Mouse (Mus musculus) lung, embryonic 14.5 days (tissue): ENCODE measurements at regions not wholly inside any gene's neighbourhood (a gene's known extent, or its start where the extent isn't known, plus 50 kb on each side); places are given as distances from the start of the nearest gene placed in this dataset.

ENCODE experiments used
- ATAC-seq: fragments of 200-750 bp; cut with Nextera tagmentation; 2 replicates; pipeline ENCODE4 v1.8.0; 2017; ENCODE audit warnings: mild to moderate bottlenecking, moderate TSS enrichment, moderate library complexity; ENCODE audit not compliant: insufficient read depth
- DNase-seq: peaks from one replicate; pipeline ENCODE4 v3.0.0-alpha.2; 2015
- H3K27ac ChIP-seq: fragments of 300-500 bp; sonication (generic); 2 replicates; pipeline ENCODE4 v1.5.1; 2014; ENCODE audit warnings: low read depth, mild to moderate bottlenecking, moderate library complexity
- H3K27me3 ChIP-seq: fragments of 300-500 bp; sonication (generic); 2 replicates; pipeline ENCODE4 v1.6.1; 2014; ENCODE audit warnings: low read length, control low read depth; ENCODE audit not compliant: insufficient read depth
- H3K36me3 ChIP-seq: fragments of 300-500 bp; sonication (generic); 2 replicates; pipeline ENCODE4 v1.6.1; 2014; ENCODE audit warnings: control low read depth; ENCODE audit not compliant: insufficient read depth
- H3K4me1 ChIP-seq: fragments of 300-500 bp; sonication (generic); 2 replicates; pipeline ENCODE4 v1.6.1; 2014; ENCODE audit warnings: antibody characterized with exemption, control low read depth; ENCODE audit not compliant: insufficient read depth
- H3K4me2 ChIP-seq: fragments of 300-500 bp; sonication (generic); 2 replicates; pipeline ENCODE4 v1.6.1; 2014; ENCODE audit warnings: mild to moderate bottlenecking
- H3K4me3 ChIP-seq: fragments of 300-500 bp; sonication (generic); 2 replicates; pipeline ENCODE4 v1.5.1; 2014; ENCODE audit warnings: low read depth, low read length
- H3K9ac ChIP-seq: fragments of 300-500 bp; sonication (generic); 2 replicates; pipeline ENCODE4 v1.6.1; 2014
- H3K9me3 ChIP-seq: fragments of 300-500 bp; sonication (generic); 2 replicates; pipeline ENCODE4 v1.6.1; 2016; ENCODE audit warnings: low read depth, low read length, control low read depth
- CTCF ChIP-seq: IDR thresholded peaks from 2 replicates; pipeline ENCODE4 v1.5.1; 2016; ENCODE audit warnings: antibody characterized with exemption, low read depth
- WGBS: fragments of 180-500 bp; shearing (Covaris S2); extraction: QIAGEN DNeasy Blood & Tissue Kit; methylation state at CpG from one replicate; pipeline ENCODE4 v1.1.7; 2014; 5-methylcytosine and 5-hydroxymethylcytosine counted together

DNA sequence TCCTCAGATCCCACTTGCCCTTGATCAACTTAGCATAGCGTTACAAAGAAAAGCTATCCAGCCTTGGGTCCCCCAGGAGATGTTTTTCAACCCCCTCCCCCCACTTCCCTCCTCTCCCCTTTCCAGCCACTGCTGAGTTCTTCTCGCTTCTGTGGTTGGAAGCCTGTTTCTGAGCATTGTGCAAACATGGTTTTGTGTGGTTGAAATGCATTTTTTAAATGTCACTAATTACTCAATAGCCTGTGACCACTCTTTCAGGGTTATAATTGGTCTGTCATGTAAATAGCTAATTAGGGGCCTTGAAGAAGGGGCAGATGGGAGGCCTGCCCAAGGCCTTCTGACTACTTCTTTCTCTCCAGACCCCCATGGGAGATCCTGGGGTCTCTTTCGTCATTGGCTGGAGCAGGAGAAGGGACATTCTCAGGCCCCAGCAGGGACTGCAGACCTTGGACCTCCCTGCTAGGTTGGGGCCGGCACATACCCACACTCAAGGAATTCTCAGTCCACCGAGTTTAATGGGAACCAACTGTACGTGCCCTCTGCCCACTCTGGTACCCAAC lies 353.8 kb downstream of the Med13l start:
- Histone ChIP-seq H3K36me3 (no peaks in the 10 kb centered on the region), H3K9me3 (no peaks in the 10 kb centered on the region), H3K9ac (no peak overlapping the region), H3K27ac (no peak overlapping the region), H3K27me3 (no peaks in the 10 kb centered on the region), H3K4me2 (no peak overlapping the region), H3K4me3 (no peak overlapping the region), H3K4me1 (no peaks in the 10 kb centered on the region; the same call in 1 of the 2 replicates)
- DNase-seq (no peak), ATAC-seq (no peak)
- WGBS = 60% methylated on average over 6 of the region's 6 CpGs
- TF ChIP-seq CTCF = no peak

DNA sequence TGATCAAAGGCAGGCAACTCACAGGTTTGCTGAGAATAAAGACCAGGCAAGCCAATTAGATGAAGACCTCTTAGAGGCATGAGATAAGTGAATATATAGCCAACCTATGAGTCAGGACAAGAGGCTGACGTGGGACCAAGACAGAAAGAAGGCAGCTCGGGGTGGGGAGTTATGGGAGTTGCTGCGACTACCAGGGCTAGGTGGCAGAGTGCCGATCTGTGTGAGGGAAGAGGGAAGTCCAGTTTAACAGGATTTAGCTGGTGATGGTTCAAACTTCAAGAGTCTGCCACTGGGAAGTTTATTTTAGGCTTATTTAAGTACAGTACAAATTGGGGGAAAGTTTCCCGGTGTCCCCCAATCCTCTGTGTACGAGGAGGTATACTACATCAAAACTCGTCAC lies 362.9 kb downstream of the Med13l start:
- H3K36me3 ChIP-seq = no peaks in the 10 kb centered on the region
- H3K27ac ChIP-seq = no peak overlapping the region
- no peak overlapping the region for H3K4me3 ChIP-seq
- H3K9ac ChIP-seq = no peak overlapping the region
- H3K4me1 ChIP-seq = no peaks in the 10 kb centered on the region; the same call in 1 of the 2 replicates
- whole genome bisulfite sequencing = 77% methylated on average over 7 of the region's 7 CpGs
- no peak for DNase-seq
- H3K4me2 ChIP-seq = no peak overlapping the region
- no peaks in the 10 kb centered on the region for H3K27me3 ChIP-seq
- H3K9me3 ChIP-seq = no peaks in the 10 kb centered on the region
- no peak for ATAC-seq
- TF ChIP-seq CTCF = no peak

DNA sequence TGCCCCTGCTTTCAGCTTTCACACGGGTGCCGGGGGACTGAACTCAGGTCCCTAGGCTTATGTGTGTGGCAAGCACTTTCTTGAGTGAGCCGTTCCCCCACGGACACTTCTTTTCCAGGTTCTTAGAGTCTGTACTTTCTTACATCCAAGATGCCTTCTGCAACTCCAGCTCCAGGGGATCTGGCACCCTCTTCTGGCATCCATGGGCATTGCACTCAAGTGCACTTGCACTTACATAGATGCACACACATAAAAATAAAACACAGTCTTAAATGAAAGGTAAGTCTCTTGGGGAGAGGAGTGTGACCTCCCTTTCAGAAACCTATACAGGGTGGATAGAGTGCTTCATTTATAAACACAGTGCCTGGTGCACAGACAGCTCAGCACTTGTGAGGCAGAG lies 368.6 kb downstream of the Med13l start:
- WGBS = 94% methylated on average over 4 of the region's 4 CpGs
- DNase-seq = peak; percentile 47

DNA sequence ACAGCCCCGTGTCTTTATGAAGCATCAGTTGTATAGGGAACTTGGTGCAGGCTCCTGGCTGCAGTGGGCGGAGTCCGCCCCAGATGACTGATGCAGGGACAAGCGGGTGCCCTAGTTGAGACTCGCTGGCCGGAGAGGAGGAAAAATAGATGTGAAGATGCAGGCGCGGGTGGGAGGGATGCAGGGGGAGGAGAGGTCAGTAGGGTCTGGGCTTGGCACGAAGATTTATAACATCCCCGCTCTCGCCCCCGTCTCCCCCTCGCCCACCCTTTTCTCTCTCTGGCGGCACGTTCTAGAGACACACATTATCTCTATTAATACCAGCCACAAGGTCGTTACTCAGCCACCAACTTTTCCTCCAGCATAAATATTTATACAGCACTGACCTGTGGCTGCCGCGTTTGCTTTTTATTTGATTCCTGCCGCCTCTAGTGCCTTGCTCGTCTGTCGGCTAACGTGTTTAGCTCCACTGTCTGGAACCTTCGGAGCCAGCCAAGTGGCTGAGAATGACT lies 369.6 kb downstream of the Med13l start:
- no peak overlapping the region for H3K9ac ChIP-seq
- H3K27me3 ChIP-seq = no peaks in the 10 kb centered on the region
- peak overlapping the region; percentile 15; the same call in 1 of the 2 replicates for H3K4me3 ChIP-seq
- peak; percentile 86 for DNase-seq
- 0 out of 2 replicates have a peak, but pooled peaks have one; percentile 6 for TF ChIP-seq CTCF
- no peaks in the 10 kb centered on the region for H3K4me1 ChIP-seq
- ATAC-seq = peak; percentile 81
- H3K9me3 ChIP-seq = no peaks in the 10 kb centered on the region
- 2% methylated on average over 23 of the region's 23 CpGs for WGBS
- H3K36me3 ChIP-seq = no peaks in the 10 kb centered on the region
- no peak overlapping the region for H3K27ac ChIP-seq
- peak overlapping the region; percentile 57 for H3K4me2 ChIP-seq

More for the DNA sequence above, 368.6 kb downstream of the Med13l start:
- no peak overlapping the region for H3K4me2 ChIP-seq
- H3K4me3 ChIP-seq = no peak overlapping the region
- H3K36me3 ChIP-seq = no peaks in the 10 kb centered on the region
- peak; percentile 57 for TF ChIP-seq CTCF
- H3K9ac ChIP-seq = no peak overlapping the region
- ATAC-seq = no peak
- no peaks in the 10 kb centered on the region for H3K9me3 ChIP-seq
- H3K4me1 ChIP-seq = no peaks in the 10 kb centered on the region
- no peaks in the 10 kb centered on the region for H3K27me3 ChIP-seq
- H3K27ac ChIP-seq = no peak overlapping the region

DNA sequence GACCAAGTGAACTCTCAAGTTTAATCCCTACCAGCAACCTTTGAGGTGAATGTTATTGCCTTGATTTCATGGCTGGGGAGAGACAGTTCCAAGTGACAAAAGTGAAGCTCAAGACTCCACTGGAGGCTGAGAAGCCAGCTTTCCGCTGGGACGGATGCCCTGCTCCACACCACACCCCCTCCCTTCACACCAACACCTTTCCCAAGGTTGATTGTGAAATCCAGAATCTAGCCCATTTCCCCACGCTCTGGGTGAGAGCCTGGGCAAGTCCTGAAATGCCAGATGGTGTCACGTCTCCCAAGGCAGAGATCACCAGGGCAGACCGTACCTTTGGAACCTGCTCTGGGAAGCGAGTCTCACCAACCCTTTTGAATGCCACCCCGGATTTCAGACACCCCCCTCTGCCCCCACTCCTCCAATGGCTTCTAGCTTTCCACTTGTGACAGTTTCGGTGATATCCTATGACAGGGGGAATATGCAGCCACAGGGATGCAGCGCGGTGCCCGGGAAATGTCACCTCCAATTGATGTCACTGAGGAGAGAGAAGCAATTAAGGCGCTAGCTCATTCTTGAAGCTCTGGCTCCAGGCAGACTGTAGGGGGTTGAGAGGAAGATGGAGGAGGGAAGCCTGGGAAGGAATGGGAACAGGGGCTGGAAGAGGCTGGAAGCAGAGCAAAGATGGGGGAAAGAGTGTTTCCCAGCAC lies 379.0 kb downstream of the Med13l start:
- Histone ChIP-seq H3K4me2 (no peak overlapping the region), H3K27ac (no peak overlapping the region), H3K4me3 (no peak overlapping the region), H3K9me3 (no peaks in the 10 kb centered on the region), H3K27me3 (no peaks in the 10 kb centered on the region), H3K36me3 (no peaks in the 10 kb centered on the region), H3K9ac (no peak overlapping the region), H3K4me1 (no peaks in the 10 kb centered on the region; the same call in 1 of the 2 replicates)
- ATAC-seq = no peak
- TF ChIP-seq CTCF = no peak
- no peak for DNase-seq
- 80% methylated on average over 12 of the region's 12 CpGs for WGBS

DNA sequence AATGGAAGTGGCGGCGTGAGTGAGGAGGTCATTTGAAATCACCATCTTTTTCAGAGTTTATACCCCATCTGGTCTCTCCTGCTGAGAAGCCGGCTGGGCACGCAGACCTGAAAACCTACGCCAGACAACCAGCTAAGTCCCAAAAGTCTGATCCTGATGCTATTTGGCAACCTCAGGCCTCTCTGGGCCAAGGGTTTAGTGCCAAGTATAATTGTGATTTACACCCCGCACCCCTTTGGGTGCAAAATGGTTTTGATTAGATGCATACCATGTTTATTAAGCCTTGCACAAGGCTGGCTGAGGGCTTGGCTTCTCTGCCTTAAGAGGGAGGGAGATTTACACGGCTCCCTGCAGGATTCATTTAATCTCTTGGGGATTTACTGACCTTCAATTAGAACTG lies 383.8 kb downstream of the Med13l start:
- Histone ChIP-seq H3K4me1 (no peaks in the 10 kb centered on the region), H3K4me3 (no peak overlapping the region), H3K36me3 (no peaks in the 10 kb centered on the region), H3K27ac (no peak overlapping the region), H3K4me2 (no peak overlapping the region), H3K9me3 (no peaks in the 10 kb centered on the region), H3K9ac (no peak overlapping the region), H3K27me3 (no peaks in the 10 kb centered on the region)
- DNase-seq (no peak), ATAC-seq (no peak)
- WGBS = 57% methylated on average over 7 of the region's 7 CpGs
- no peak for TF ChIP-seq CTCF

DNA sequence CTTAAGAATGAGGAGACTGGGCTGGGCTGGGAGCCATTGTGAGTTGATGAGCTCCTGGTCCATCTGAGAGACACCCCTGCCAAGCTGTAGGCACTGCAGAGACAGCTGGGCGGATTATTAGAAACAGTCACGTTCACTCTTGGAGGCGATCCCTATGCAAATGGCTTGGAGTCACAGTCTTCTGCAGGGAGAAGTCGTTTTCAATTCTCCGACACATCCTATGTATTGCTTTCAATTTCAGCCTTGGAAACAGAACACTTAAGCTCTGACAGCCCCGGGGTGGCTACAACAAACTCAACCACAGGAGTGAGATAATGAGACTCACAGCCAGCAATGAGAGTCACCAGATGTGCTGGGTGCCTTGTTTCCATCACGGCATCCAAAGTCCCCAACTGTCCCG lies 385.6 kb downstream of the Med13l start:
- Histone ChIP-seq H3K4me1 (no peaks in the 10 kb centered on the region), H3K4me2 (peak overlapping the region; percentile 31; the same call in 1 of the 2 replicates), H3K27ac (no peak overlapping the region), H3K9me3 (no peaks in the 10 kb centered on the region), H3K27me3 (no peaks in the 10 kb centered on the region), H3K36me3 (no peaks in the 10 kb centered on the region), H3K4me3 (no peak overlapping the region), H3K9ac (no peak overlapping the region)
- no peak for TF ChIP-seq CTCF
- 26% methylated on average over 8 of the region's 8 CpGs for WGBS
- peak; percentile 52 for ATAC-seq
- peak; percentile 62 for DNase-seq
